In the genomic region with DNA sequence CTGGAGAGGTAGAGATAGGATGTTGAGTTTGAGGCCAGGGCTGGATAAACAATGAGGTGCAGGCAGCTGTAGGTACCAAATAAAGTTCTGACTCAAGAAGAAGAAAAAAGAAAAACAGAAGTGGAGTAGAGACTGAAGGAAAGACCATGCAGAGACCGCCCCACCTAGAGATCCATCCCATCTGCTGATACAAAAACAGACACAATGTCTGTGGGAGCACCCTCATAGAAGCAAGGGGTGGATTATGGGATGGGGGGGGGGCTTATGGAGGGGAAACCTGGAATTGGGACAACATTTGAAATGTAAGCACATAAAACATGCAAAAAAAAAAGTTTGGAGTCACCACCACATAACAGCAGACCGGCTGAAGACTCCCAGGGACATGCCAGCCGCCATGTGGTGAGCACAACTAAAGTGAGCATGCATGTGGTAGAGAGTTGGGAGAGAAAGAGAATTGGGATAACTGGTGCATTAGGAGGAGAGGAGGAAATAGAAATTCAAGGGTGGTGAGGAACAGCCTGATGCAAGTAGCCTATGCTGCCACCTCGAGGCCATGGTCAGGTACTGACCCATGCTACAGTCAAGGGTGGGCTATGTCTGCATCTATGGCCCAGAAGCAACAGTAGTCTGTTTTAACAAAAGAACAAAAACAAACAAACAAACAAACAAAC, we compare ENCODE assay signal across 8 mouse cellular contexts.
DNase-seq lines count a peak whose midpoint lies in the region; ATAC-seq and TF ChIP-seq lines count a peak whose summit lies in the region.

No protein-coding gene starts in this region.

- peak; percentile 97 for TF ChIP-seq CTCF in lung, embryonic 14.5 days (IDR thresholded peaks at IDR 0.05; ENCODE audit: low read depth)

- 33% methylated on average over 4 of the region's 4 CpGs for WGBS in embryonic facial prominence, embryonic 13.5 days
- WGBS in large intestine, adult 2 months, result 35% methylated on average over 4 of the region's 4 CpGs
- 38% methylated on average over 4 of the region's 4 CpGs for WGBS in lung, embryonic 14.5 days

- no peak overlapping the region for H3K4me3 ChIP-seq in embryonic facial prominence, embryonic 13.5 days
- no peak overlapping the region for H3K4me3 ChIP-seq in lung, embryonic 14.5 days (ENCODE audit: low read depth, low read length)

- H3K4me2 ChIP-seq in embryonic facial prominence, embryonic 13.5 days, result no peak overlapping the region
- H3K4me2 ChIP-seq in lung, embryonic 14.5 days, result no peak overlapping the region

- H3K4me1 ChIP-seq in embryonic facial prominence, embryonic 13.5 days, result no peaks in the 10 kb centered on the region
- 0 out of 2 replicates have a peak, but pooled peaks cover 4% of the 10 kb centered on the region for H3K4me1 ChIP-seq in lung, embryonic 14.5 days (ENCODE audit: insufficient read depth)

- DNase-seq in ES-CJ7 (ENCODE audit: low read depth, low spot score), result peak; percentile 55
- peak; percentile 63 to 79 for DNase-seq in adrenal gland, postnatal 36 days
- DNase-seq in heart, postnatal 14 days, result peak; percentile 50 to 69
- DNase-seq in large intestine, adult 2 months (ENCODE audit: low read depth, low spot score), result peak; percentile 21
- DNase-seq in lung, embryonic 14.5 days, result peak; percentile 89
- DNase-seq in ovary, postnatal 14 days (ENCODE audit: low spot score), result peak; percentile 46
- no peak for DNase-seq in thymus, postnatal 0 days (ENCODE audit: low spot score)

- H3K27me3 ChIP-seq in embryonic facial prominence, embryonic 13.5 days, result no peaks in the 10 kb centered on the region; the same call in 1 of the 2 replicates
- no peaks in the 10 kb centered on the region for H3K27me3 ChIP-seq in lung, embryonic 14.5 days (ENCODE audit: insufficient read depth, low read length)

- no peak overlapping the region for H3K27ac ChIP-seq in embryonic facial prominence, embryonic 13.5 days
- H3K27ac ChIP-seq in lung, embryonic 14.5 days (ENCODE audit: low read depth), result no peak overlapping the region

- H3K9me3 ChIP-seq in embryonic facial prominence, embryonic 13.5 days, result no peaks in the 10 kb centered on the region
- no peaks in the 10 kb centered on the region for H3K9me3 ChIP-seq in lung, embryonic 14.5 days (ENCODE audit: low read depth, low read length)

- intact Hi-C loops in heart, postnatal 14 days (cut with DNase I), result loop anchor here (2.0 to 5.0 kb wide), 5 partner anchors 151 to 1046 kb away; no protein-coding TSS in a partner anchor

- no peaks in the 10 kb centered on the region for H3K36me3 ChIP-seq in embryonic facial prominence, embryonic 13.5 days
- no peaks in the 10 kb centered on the region for H3K36me3 ChIP-seq in lung, embryonic 14.5 days (ENCODE audit: insufficient read depth)

- no peak overlapping the region for H3K9ac ChIP-seq in embryonic facial prominence, embryonic 13.5 days
- H3K9ac ChIP-seq in lung, embryonic 14.5 days, result no peak overlapping the region

- ATAC-seq in embryonic facial prominence, embryonic 13.5 days (ENCODE audit: insufficient number of reproducible peaks, insufficient read depth, low FRiP score, low TSS enrichment, low read depth), result peak; percentile 76; the same call in 1 of the 2 replicates
- peak; percentile 82 for ATAC-seq in lung, embryonic 14.5 days (ENCODE audit: insufficient read depth)
